Comparison of ENCODE assay signal across 9 mouse cellular contexts in the genomic region with DNA sequence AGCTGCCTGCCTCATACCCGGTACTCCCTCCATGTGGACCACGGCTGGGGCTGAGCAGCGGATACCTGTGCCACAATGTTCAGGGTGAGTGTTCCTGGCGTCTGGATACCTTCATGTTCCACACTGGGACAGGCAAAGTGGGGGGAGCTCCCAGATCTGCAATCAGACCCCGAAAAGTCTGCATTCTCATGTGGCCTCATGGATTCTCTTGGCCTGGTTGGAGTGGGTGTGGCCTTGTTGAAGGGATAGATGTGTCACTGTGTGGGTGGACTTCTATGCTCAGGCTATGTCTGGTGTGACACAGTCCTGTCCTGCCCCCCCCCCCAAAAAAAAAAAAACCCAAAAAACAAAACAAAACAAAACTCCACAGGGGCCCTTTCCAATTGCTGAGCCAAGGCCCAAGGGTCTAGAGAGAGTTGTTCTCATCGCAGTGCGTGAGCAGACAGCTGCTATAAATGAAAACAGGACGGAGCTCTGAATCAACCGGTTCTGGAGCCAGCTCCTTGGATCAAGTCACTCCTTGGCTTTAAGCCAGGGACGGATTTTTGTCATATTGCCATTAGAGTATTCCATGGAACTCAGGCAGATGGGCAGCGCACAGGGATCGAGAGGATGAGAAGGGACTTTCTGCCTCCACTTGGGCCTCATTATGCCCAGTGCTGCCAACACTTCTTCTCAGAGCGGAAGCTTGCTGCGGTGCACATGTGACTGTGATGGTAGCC. TPM values are rescaled to one million over a fixed set of nuclear protein-coding genes. Genes with fewer than 3 reads are reported as not detected.
DNase-seq lines count a peak whose midpoint lies in the region; ATAC-seq and TF ChIP-seq lines count a peak whose summit lies in the region.
"Had no signal": no experiment of that assay in that cellular context is flagged by ENCODE, and none has a peak within 500 bp of the region (broad histone marks: within the 10 kb centered on the region; RNA-seq: fewer than 3 reads in every experiment).

No protein-coding gene starts in this region.

- no peak for TF ChIP-seq POLR2A in lung, adult 2 months (IDR thresholded peaks at IDR 0.05; ENCODE audit: borderline replicate concordance, extremely low read depth, low read depth, low read length)

- no peak overlapping the region for H3K9ac ChIP-seq in hindbrain, embryonic 15.5 days
- H3K9ac ChIP-seq in hindbrain, embryonic 11.5 days (ENCODE audit: low read depth, low read length) = no peak overlapping the region
- H3K9ac ChIP-seq in kidney, embryonic 14.5 days (ENCODE audit: low read depth, low read length) = no peak overlapping the region
- H3K9ac ChIP-seq in stomach, postnatal 0 days (ENCODE audit: low read length) = no peak overlapping the region
- no peak overlapping the region for H3K9ac ChIP-seq in midbrain, embryonic 16.5 days (ENCODE audit: low read depth, low read length)

- no peaks in the 10 kb centered on the region for H3K27me3 ChIP-seq in hindbrain, embryonic 15.5 days
- no peaks in the 10 kb centered on the region for H3K27me3 ChIP-seq in hindbrain, embryonic 11.5 days (ENCODE audit: control insufficient read depth, insufficient read depth, low read length)
- H3K27me3 ChIP-seq in kidney, embryonic 14.5 days (ENCODE audit: control insufficient read depth, insufficient read depth, low read length) = no peaks in the 10 kb centered on the region
- no peaks in the 10 kb centered on the region for H3K27me3 ChIP-seq in stomach, postnatal 0 days (ENCODE audit: control insufficient read depth, insufficient read depth, low read length)
- H3K27me3 ChIP-seq in midbrain, embryonic 16.5 days (ENCODE audit: control insufficient read depth, insufficient read depth, low read depth, low read length) = no peaks in the 10 kb centered on the region

- H3K4me1 ChIP-seq in hindbrain, embryonic 15.5 days (replicated peaks) = peaks cover 12% of the 10 kb centered on the region
- no peaks in the 10 kb centered on the region for H3K4me1 ChIP-seq in hindbrain, embryonic 11.5 days (replicated peaks; ENCODE audit: control insufficient read depth, insufficient read depth, low read length)
- peaks cover 3% of the 10 kb centered on the region; the same call in 1 of the 2 replicates for H3K4me1 ChIP-seq in brown adipose tissue, adult 24 weeks (ENCODE audit: control insufficient read depth, insufficient read depth, insufficient read length, low read length)
- H3K4me1 ChIP-seq in kidney, embryonic 14.5 days (ENCODE audit: control insufficient read depth, insufficient read depth, low read length) = peaks cover 19% of the 10 kb centered on the region
- peaks cover 5% of the 10 kb centered on the region for H3K4me1 ChIP-seq in lung, adult 2 months (ENCODE audit: control insufficient read depth, insufficient read depth, low read length)
- peaks cover 9% of the 10 kb centered on the region; the same call in 1 of the 2 replicates for H3K4me1 ChIP-seq in stomach, postnatal 0 days (replicated peaks; ENCODE audit: control insufficient read depth, insufficient read depth)
- peaks cover 5% of the 10 kb centered on the region for H3K4me1 ChIP-seq in midbrain, embryonic 16.5 days (ENCODE audit: control insufficient read depth, insufficient read depth, low read length)

- H3K4me2 ChIP-seq in hindbrain, embryonic 15.5 days = no peak overlapping the region
- H3K4me2 ChIP-seq in hindbrain, embryonic 11.5 days (replicated peaks; ENCODE audit: low read depth, low read length) = no peak overlapping the region
- H3K4me2 ChIP-seq in kidney, embryonic 14.5 days (replicated peaks; ENCODE audit: low read depth, low read length) = no peak overlapping the region
- H3K4me2 ChIP-seq in stomach, postnatal 0 days (replicated peaks; ENCODE audit: low read depth) = no peak overlapping the region
- H3K4me2 ChIP-seq in midbrain, embryonic 16.5 days (ENCODE audit: low read length) = no peak overlapping the region

- TF ChIP-seq EP300 in stomach, postnatal 0 days (optimal IDR thresholded peaks at IDR 0.05) = no peak

- H3K4me3 ChIP-seq in hindbrain, embryonic 15.5 days = no peak overlapping the region
- H3K4me3 ChIP-seq in hindbrain, embryonic 11.5 days (ENCODE audit: low read depth, low read length) = no peak overlapping the region
- no peak overlapping the region for H3K4me3 ChIP-seq in brown adipose tissue, adult 24 weeks (ENCODE audit: insufficient read depth, low read depth, low read length)
- H3K4me3 ChIP-seq in kidney, embryonic 14.5 days (ENCODE audit: low read length) = no peak overlapping the region
- H3K4me3 ChIP-seq in lung, adult 2 months (replicated peaks; ENCODE audit: extremely low read depth, low read depth, low read length) = no peak overlapping the region
- H3K4me3 ChIP-seq in stomach, postnatal 0 days (ENCODE audit: low read depth, low read length) = no peak overlapping the region
- no peak overlapping the region for H3K4me3 ChIP-seq in midbrain, embryonic 16.5 days (ENCODE audit: low read depth, low read length)

- ATAC-seq in hindbrain, embryonic 15.5 days (ENCODE audit: low FRiP score, low read depth) = no peak
- no peak for ATAC-seq in hindbrain, embryonic 11.5 days (ENCODE audit: low FRiP score)
- ATAC-seq in kidney, embryonic 14.5 days (ENCODE audit: low FRiP score, low TSS enrichment) = no peak
- peak; percentile 39; the same call in 1 of the 2 replicates for ATAC-seq in stomach, postnatal 0 days (ENCODE audit: low FRiP score, low TSS enrichment)
- no peak for ATAC-seq in midbrain, embryonic 16.5 days

- no peak for TF ChIP-seq CTCF in lung, adult 2 months (IDR thresholded peaks at IDR 0.05; ENCODE audit: insufficient read depth, low read length)
- TF ChIP-seq CTCF in stomach, postnatal 0 days (IDR thresholded peaks at IDR 0.05; ENCODE audit: low read depth) = no peak

- no peak for DNase-seq in hindbrain, embryonic 11.5 days (ENCODE audit: low spot score)
- DNase-seq in gastrocnemius, postnatal 10 days = peak; percentile 81
- peak; percentile 31 for DNase-seq in lung, adult 2 months
- peak; percentile 45 for DNase-seq in stomach, postnatal 0 days (ENCODE audit: low spot score)

- H3K9me3 ChIP-seq in hindbrain, embryonic 15.5 days = no peaks in the 10 kb centered on the region
- no peaks in the 10 kb centered on the region for H3K9me3 ChIP-seq in hindbrain, embryonic 11.5 days (ENCODE audit: control insufficient read depth, low read length)
- no peaks in the 10 kb centered on the region for H3K9me3 ChIP-seq in kidney, embryonic 14.5 days (ENCODE audit: control insufficient read depth, low read length)
- no peaks in the 10 kb centered on the region for H3K9me3 ChIP-seq in stomach, postnatal 0 days (ENCODE audit: control insufficient read depth, low read length)
- no peaks in the 10 kb centered on the region for H3K9me3 ChIP-seq in midbrain, embryonic 16.5 days (replicated peaks; ENCODE audit: control insufficient read depth, low read length, poor library complexity, severe bottlenecking)

- H3K36me3 ChIP-seq in hindbrain, embryonic 15.5 days = no peaks in the 10 kb centered on the region
- no peaks in the 10 kb centered on the region for H3K36me3 ChIP-seq in hindbrain, embryonic 11.5 days (ENCODE audit: control insufficient read depth, insufficient read depth, low read length)
- H3K36me3 ChIP-seq in kidney, embryonic 14.5 days (ENCODE audit: control insufficient read depth, insufficient read depth, low read length) = no peaks in the 10 kb centered on the region
- H3K36me3 ChIP-seq in stomach, postnatal 0 days (ENCODE audit: control insufficient read depth, insufficient read depth, low read length) = no peaks in the 10 kb centered on the region
- H3K36me3 ChIP-seq in midbrain, embryonic 16.5 days (ENCODE audit: control insufficient read depth, insufficient read depth, low read length) = no peaks in the 10 kb centered on the region

- 0 out of 2 replicates have a peak overlapping the region, but pooled peaks have one; percentile 47 for H3K27ac ChIP-seq in hindbrain, embryonic 15.5 days (replicated peaks)
- H3K27ac ChIP-seq in hindbrain, embryonic 11.5 days (ENCODE audit: low read depth, low read length) = no peak overlapping the region
- H3K27ac ChIP-seq in brown adipose tissue, adult 24 weeks (replicated peaks; ENCODE audit: low read depth, low read length) = peak overlapping the region; percentile 53
- peak overlapping the region; percentile 55; the same call in 1 of the 2 replicates for H3K27ac ChIP-seq in kidney, embryonic 14.5 days (ENCODE audit: low read depth, low read length)
- peak overlapping the region; percentile 84 for H3K27ac ChIP-seq in stomach, postnatal 0 days (replicated peaks)
- H3K27ac ChIP-seq in midbrain, embryonic 16.5 days (ENCODE audit: low read length) = no peak overlapping the region

- WGBS in hindbrain, embryonic 15.5 days = 72% methylated on average over 14 of the region's 14 CpGs
- WGBS in hindbrain, embryonic 11.5 days = 91% methylated on average over 14 of the region's 14 CpGs
- WGBS in kidney, embryonic 14.5 days = 79% methylated on average over 14 of the region's 14 CpGs
- WGBS in lung, adult 2 months = 47% methylated on average over 14 of the region's 14 CpGs
- 48% methylated on average over 14 of the region's 14 CpGs for WGBS in stomach, postnatal 0 days
- 75% methylated on average over 14 of the region's 14 CpGs for WGBS in midbrain, embryonic 16.5 days

RNA-seq across cellular contexts. Expression of a gene that starts 16.2 kb away (rescaled TPM):
- 1.6 TPM in 2 replicates for polyA plus RNA-seq in hindbrain, embryonic 15.5 days (2015; fragmentation: Nextera tagmentation; extraction: Ambion mirVana)
- polyA plus RNA-seq in hindbrain, embryonic 11.5 days (2014; fragmentation: Nextera tagmentation; extraction: Ambion mirVana) = 4.8 and 5.5 TPM in 2 replicates
- 3.4 and 4.3 TPM in 2 replicates for polyA plus RNA-seq in brown adipose tissue, adult 24 weeks (2012; ENCODE audit: insufficient read depth, insufficient read length, missing spikeins)
- 1 to 10 TPM; 5.8 to 6.4 TPM for total RNA-seq in gastrocnemius, postnatal 10 days (2021)
- polyA plus RNA-seq in kidney, embryonic 14.5 days (2014; fragmentation: Nextera tagmentation; extraction: Ambion mirVana) = 8.3 and 8.7 TPM in 2 replicates
- polyA plus RNA-seq in lung, adult 2 months (2012; rRNA removed) = 35.3 and 45.2 TPM in 2 replicates
- 7.8 and 9.3 TPM in 2 replicates for polyA plus RNA-seq in stomach, postnatal 0 days (2015; fragmentation: Nextera tagmentation; extraction: Ambion mirVana)
- polyA plus RNA-seq in midbrain, embryonic 16.5 days (2015; fragmentation: Nextera tagmentation; extraction: Ambion mirVana) = 0.40 and 0.42 TPM in 2 replicates
- total RNA-seq: hematopoietic stem cell, adult 5-6 weeks had no signal

RNA-seq across cellular contexts. Expression of a gene that starts 24.7 kb away (rescaled TPM):
- polyA plus RNA-seq in hindbrain, embryonic 15.5 days (2015; fragmentation: Nextera tagmentation; extraction: Ambion mirVana) = 4.3 and 4.5 TPM in 2 replicates
- polyA plus RNA-seq in hindbrain, embryonic 11.5 days (2014; fragmentation: Nextera tagmentation; extraction: Ambion mirVana) = 0.10 and 0.45 TPM in 2 replicates
- polyA plus RNA-seq in brown adipose tissue, adult 24 weeks (2012; ENCODE audit: insufficient read depth, insufficient read length, missing spikeins) = not detected in 2 replicates
- total RNA-seq in gastrocnemius, postnatal 10 days (2021) = under 1 TPM; 0.41 to 0.82 TPM
- 0.11 and 0.41 TPM in 2 replicates for polyA plus RNA-seq in kidney, embryonic 14.5 days (2014; fragmentation: Nextera tagmentation; extraction: Ambion mirVana)
- polyA plus RNA-seq in lung, adult 2 months (2012; rRNA removed) = 1.3 and 1.7 TPM in 2 replicates
- 1.4 TPM in 2 replicates for polyA plus RNA-seq in stomach, postnatal 0 days (2015; fragmentation: Nextera tagmentation; extraction: Ambion mirVana)
- 10.1 and 17.1 TPM in 2 replicates for polyA plus RNA-seq in midbrain, embryonic 16.5 days (2015; fragmentation: Nextera tagmentation; extraction: Ambion mirVana)

RNA-seq across cellular contexts. Expression of a gene that starts 39.8 kb away (rescaled TPM):
- polyA plus RNA-seq in hindbrain, embryonic 15.5 days (2015; fragmentation: Nextera tagmentation; extraction: Ambion mirVana) = 632 and 725 TPM in 2 replicates
- 1,308 and 1,334 TPM in 2 replicates for polyA plus RNA-seq in hindbrain, embryonic 11.5 days (2014; fragmentation: Nextera tagmentation; extraction: Ambion mirVana)
- polyA plus RNA-seq in brown adipose tissue, adult 24 weeks (2012; ENCODE audit: insufficient read depth, insufficient read length, missing spikeins) = 615 and 813 TPM in 2 replicates
- total RNA-seq in gastrocnemius, postnatal 10 days (2021) = 100 to 1,000 TPM; 676 to 736 TPM
- 1,702 and 2,075 TPM in 2 replicates for polyA plus RNA-seq in kidney, embryonic 14.5 days (2014; fragmentation: Nextera tagmentation; extraction: Ambion mirVana)
- polyA plus RNA-seq in lung, adult 2 months (2012; rRNA removed) = 1,500 and 2,209 TPM in 2 replicates
- 1,460 and 1,506 TPM in 2 replicates for polyA plus RNA-seq in stomach, postnatal 0 days (2015; fragmentation: Nextera tagmentation; extraction: Ambion mirVana)
- polyA plus RNA-seq in midbrain, embryonic 16.5 days (2015; fragmentation: Nextera tagmentation; extraction: Ambion mirVana) = 639 and 669 TPM in 2 replicates

RNA-seq across cellular contexts. Expression of a gene that starts 44.1 kb away (rescaled TPM):
- 0.18 and 0.50 TPM in 2 replicates for polyA plus RNA-seq in hindbrain, embryonic 15.5 days (2015; fragmentation: Nextera tagmentation; extraction: Ambion mirVana)
- 0.43 and 0.85 TPM in 2 replicates for polyA plus RNA-seq in hindbrain, embryonic 11.5 days (2014; fragmentation: Nextera tagmentation; extraction: Ambion mirVana)
- 29.4 and 31.2 TPM in 2 replicates for polyA plus RNA-seq in brown adipose tissue, adult 24 weeks (2012; ENCODE audit: insufficient read depth, insufficient read length, missing spikeins)
- 1 to 10 TPM; 5.1 to 6.6 TPM for total RNA-seq in gastrocnemius, postnatal 10 days (2021)
- polyA plus RNA-seq in kidney, embryonic 14.5 days (2014; fragmentation: Nextera tagmentation; extraction: Ambion mirVana) = 0.61 and 0.99 TPM in 2 replicates
- polyA plus RNA-seq in lung, adult 2 months (2012; rRNA removed) = 210 and 267 TPM in 2 replicates
- 10.0 and 13.6 TPM in 2 replicates for polyA plus RNA-seq in stomach, postnatal 0 days (2015; fragmentation: Nextera tagmentation; extraction: Ambion mirVana)
- polyA plus RNA-seq in midbrain, embryonic 16.5 days (2015; fragmentation: Nextera tagmentation; extraction: Ambion mirVana) = 0.14 and 0.40 TPM in 2 replicates
- total RNA-seq: hematopoietic stem cell, adult 5-6 weeks had no signal

Comparison
In these comparisons a context has a peak if more than half of its experiments do, and no peak if none do; other contexts are left out.
1. H3K27ac ChIP-seq: peak in hindbrain, embryonic 15.5 days (single experiment), brown adipose tissue, adult 24 weeks (single experiment), kidney, embryonic 14.5 days (single experiment) and stomach, postnatal 0 days (single experiment); none in hindbrain, embryonic 11.5 days (single experiment) and midbrain, embryonic 16.5 days (single experiment).